Mouse (Mus musculus) spleen, postnatal 36 days (tissue): Measurements from ENCODE around the gene Aldh3a2.
A peak's percentile ranks its signal among the peaks of the same experiment; 100 is the strongest.
"Not testable (repeated sequence)": the region's sequence is repeated elsewhere in the genome, so short reads cannot be mapped to it uniquely, and the experiment has no call there.

ENCODE experiments used
- DNase-seq, 2 experiments: peaks; one replicate each; pipeline ENCODE4 v3.0.0; 2022; ENCODE audit warnings: low spot score in 2 of 2, mixed read lengths in 1 of 2

The Aldh3a2 gene

GRCm38 (mm10) chr11:61174291-61174820, 92.9 kb downstream of the Aldh3a2 start:
- peak; percentile 48 to 55 for DNase-seq

- DNase-seq, result not testable (repeated sequence)
Observed at GRCm38 (mm10) chr11:61173477-61173876, 93.8 kb downstream of the Aldh3a2 start.
